Mouse (Mus musculus) MEL (cell line): ENCODE measurements around the gene Kif26b. TPM values are rescaled to one million over a fixed set of nuclear protein-coding genes. Genes with fewer than 3 reads are reported as not detected.
A peak's percentile ranks its signal among the peaks of the same experiment; 100 is the strongest.

Source experiments
- DNase-seq: peaks from one replicate; pipeline ENCODE4 v3.0.0; 2011; ENCODE audit warnings: low read depth, low spot score
- H3K27ac ChIP-seq: 2 replicates; pipeline ENCODE4 v1.5.1; 2012; ENCODE audit warnings: low read depth, mild to moderate bottlenecking, control low read depth, low read length, moderate library complexity; ENCODE audit not compliant: control insufficient read depth
- H3K27me3 ChIP-seq, 2 experiments: fragments of 150-350 bp in 1 of 2; sonication (generic) in 1 of 2; 2 replicates each; pipeline ENCODE4 v1.6.1; 2012; ENCODE audit warnings: low read length in 2 of 2, mild to moderate bottlenecking in 2 of 2, improper control_type of control experiment in 1 of 2, moderate library complexity in 1 of 2; ENCODE audit not compliant: insufficient read depth in 2 of 2, control insufficient read depth in 1 of 2
- H3K36me3 ChIP-seq, 2 experiments: 2 replicates each; pipeline ENCODE4 v1.6.1; 2012 to 2014; ENCODE audit warnings: low read length in 2 of 2, improper control_type of control experiment in 1 of 2, inconsistent platforms in 1 of 2, mild to moderate bottlenecking in 1 of 2; ENCODE audit not compliant: insufficient read depth in 2 of 2, control insufficient read depth in 1 of 2
- H3K4me1 ChIP-seq, 2 experiments: fragments of 150-350 bp in 1 of 2; sonication (generic) in 1 of 2; 2 replicates each; pipeline ENCODE4 v1.6.1; 2012; ENCODE audit warnings: low read length in 2 of 2, improper control_type of control experiment in 1 of 2, mild to moderate bottlenecking in 1 of 2; ENCODE audit not compliant: insufficient read depth in 2 of 2, control insufficient read depth in 1 of 2
- H3K4me3 ChIP-seq, 2 experiments: fragments of 150-350 bp in 1 of 2; sonication (generic) in 1 of 2; 2 replicates each; pipeline ENCODE4 v1.5.1; 2012; ENCODE audit warnings: low read depth in 2 of 2, low read length in 2 of 2, mild to moderate bottlenecking in 2 of 2, moderate library complexity in 2 of 2, control low read depth in 1 of 2, improper control_type of control experiment in 1 of 2; ENCODE audit not compliant: control insufficient read depth in 1 of 2, insufficient read depth in 1 of 2
- H3K79me2 ChIP-seq: 2 replicates; pipeline ENCODE4 v1.6.1; 2012; ENCODE audit warnings: mild to moderate bottlenecking, low read length, moderate library complexity; ENCODE audit not compliant: control insufficient read depth, poor library complexity, insufficient read depth
- H3K9ac ChIP-seq: 2 replicates; pipeline ENCODE4 v1.6.1; 2012; ENCODE audit warnings: low read depth, mild to moderate bottlenecking, control low read depth, low read length, moderate library complexity; ENCODE audit not compliant: control insufficient read depth, poor library complexity, severe bottlenecking
- H3K9me3 ChIP-seq: fragments of 150-350 bp; sonication (generic); replicated peaks from 2 replicates; pipeline ENCODE4 v1.6.1; 2012; ENCODE audit warnings: mild to moderate bottlenecking, low read length, improper control_type of control experiment, moderate library complexity; ENCODE audit not compliant: insufficient read depth
- CTCF ChIP-seq, 3 experiments: IDR thresholded peaks in 2 of 3; conservative IDR thresholded peaks in 1 of 3; 2 replicates each; pipeline ENCODE4 v1.5.1; 2011 to 2012; ENCODE audit warnings: low read length in 3 of 3, low read depth in 2 of 3, mild to moderate bottlenecking in 2 of 3, improper control_type of control experiment in 1 of 3, inconsistent platforms in 1 of 3, mixed read lengths in 1 of 3, moderate library complexity in 1 of 3; ENCODE audit not compliant: control insufficient read depth in 1 of 3, insufficient read depth in 1 of 3, poor library complexity in 1 of 3, severe bottlenecking in 1 of 3
- E2F4 ChIP-seq: IDR thresholded peaks from 2 replicates; pipeline ENCODE4 v1.6.1; 2011; ENCODE audit warnings: low read depth, low read length, improper control_type of control experiment, borderline replicate concordance
- ETS1 ChIP-seq: IDR thresholded peaks from 2 replicates; pipeline ENCODE4 v1.6.1; 2012; ENCODE audit warnings: low read depth, mild to moderate bottlenecking, inconsistent platforms, low read length, improper control_type of control experiment, moderate library complexity
- HCFC1 ChIP-seq: IDR thresholded peaks from 2 replicates; pipeline ENCODE4 v1.6.1; 2012; ENCODE audit warnings: low read depth, mild to moderate bottlenecking, inconsistent platforms, low read length, improper control_type of control experiment, moderate library complexity
- JUND ChIP-seq: IDR thresholded peaks from 2 replicates; pipeline ENCODE4 v1.6.1; 2011; ENCODE audit warnings: low read depth, mild to moderate bottlenecking, improper control_type of control experiment, low read length
- MAFK ChIP-seq: IDR thresholded peaks from 2 replicates; pipeline ENCODE4 v1.6.1; 2011; ENCODE audit warnings: low read depth, mild to moderate bottlenecking, low read length, improper control_type of control experiment, borderline replicate concordance
- MAX ChIP-seq: IDR thresholded peaks from 2 replicates; pipeline ENCODE4 v1.6.1; 2011; ENCODE audit warnings: low read length, improper control_type of control experiment
- MYC ChIP-seq: IDR thresholded peaks from 2 replicates; pipeline ENCODE4 v1.6.1; 2011; ENCODE audit warnings: low read depth, mild to moderate bottlenecking, low read length, improper control_type of control experiment, moderate library complexity
- POLR2A ChIP-seq, 2 experiments: IDR thresholded peaks; 2 replicates each; pipeline ENCODE4 v1.6.1; 2011 to 2012; ENCODE audit warnings: low read length in 2 of 2, mild to moderate bottlenecking in 2 of 2, control low read depth in 1 of 2, improper control_type of control experiment in 1 of 2, low read depth in 1 of 2, moderate library complexity in 1 of 2; ENCODE audit not compliant: control insufficient read depth in 1 of 2, insufficient read depth in 1 of 2, poor library complexity in 1 of 2
- RAD21 ChIP-seq: IDR thresholded peaks from 2 replicates; pipeline ENCODE4 v1.6.1; 2011; ENCODE audit warnings: mild to moderate bottlenecking, low read depth, low read length, improper control_type of control experiment
- RCOR1 ChIP-seq: IDR thresholded peaks from 2 replicates; pipeline ENCODE4 v1.6.1; 2012; ENCODE audit warnings: low read depth, mild to moderate bottlenecking, inconsistent platforms, low read length, improper control_type of control experiment
- ZC3H11A ChIP-seq: IDR thresholded peaks from 2 replicates; pipeline ENCODE4 v1.6.1; 2012; ENCODE audit warnings: low read depth, mild to moderate bottlenecking, inconsistent platforms, low read length, improper control_type of control experiment
- ZKSCAN1 ChIP-seq: IDR thresholded peaks from 2 replicates; pipeline ENCODE4 v1.6.1; 2012; ENCODE audit warnings: low read depth, mild to moderate bottlenecking, inconsistent platforms, low read length, improper control_type of control experiment, moderate library complexity
- ZMIZ1 ChIP-seq: IDR thresholded peaks from 2 replicates; pipeline ENCODE4 v1.6.1; 2012; ENCODE audit warnings: low read depth, mild to moderate bottlenecking, inconsistent platforms, low read length, improper control_type of control experiment, moderate library complexity
- ZNF384 ChIP-seq: IDR thresholded peaks from 2 replicates; pipeline ENCODE4 v1.6.1; 2012; ENCODE audit warnings: low read depth, mild to moderate bottlenecking, inconsistent platforms, low read length, improper control_type of control experiment
- polyA plus RNA-seq, 2 experiments: library from polyadenylated mRNA; stranded (reverse) in 1 of 2; unstranded in 1 of 2; fragments of >175 nt in 1 of 2; fragments of >200 nt in 1 of 2; gene quantifications; 2 replicates each; pipeline versions ENCODE4 v1.2.1 to v1.2.4; 2012; ENCODE audit warnings: low replicate concordance in 2 of 2, low read depth in 1 of 2; ENCODE audit not compliant: insufficient read length in 2 of 2, insufficient read depth in 1 of 2, missing spikeins in 1 of 2
- total RNA-seq: library from RNA; depleted of rRNA; stranded (reverse); fragments of 300-350 nt; gene quantifications from 2 replicates; pipeline ENCODE4 v1.2.3, GENCODE M21; 2012; rRNA removed

Gene Kif26b
- 0.26 and 0.50 TPM in 2 replicates for total RNA-seq
- polyA plus RNA-seq: under 1 TPM in 1 of 2 experiments, not detected in 1; 0.08 TPM

DNA sequence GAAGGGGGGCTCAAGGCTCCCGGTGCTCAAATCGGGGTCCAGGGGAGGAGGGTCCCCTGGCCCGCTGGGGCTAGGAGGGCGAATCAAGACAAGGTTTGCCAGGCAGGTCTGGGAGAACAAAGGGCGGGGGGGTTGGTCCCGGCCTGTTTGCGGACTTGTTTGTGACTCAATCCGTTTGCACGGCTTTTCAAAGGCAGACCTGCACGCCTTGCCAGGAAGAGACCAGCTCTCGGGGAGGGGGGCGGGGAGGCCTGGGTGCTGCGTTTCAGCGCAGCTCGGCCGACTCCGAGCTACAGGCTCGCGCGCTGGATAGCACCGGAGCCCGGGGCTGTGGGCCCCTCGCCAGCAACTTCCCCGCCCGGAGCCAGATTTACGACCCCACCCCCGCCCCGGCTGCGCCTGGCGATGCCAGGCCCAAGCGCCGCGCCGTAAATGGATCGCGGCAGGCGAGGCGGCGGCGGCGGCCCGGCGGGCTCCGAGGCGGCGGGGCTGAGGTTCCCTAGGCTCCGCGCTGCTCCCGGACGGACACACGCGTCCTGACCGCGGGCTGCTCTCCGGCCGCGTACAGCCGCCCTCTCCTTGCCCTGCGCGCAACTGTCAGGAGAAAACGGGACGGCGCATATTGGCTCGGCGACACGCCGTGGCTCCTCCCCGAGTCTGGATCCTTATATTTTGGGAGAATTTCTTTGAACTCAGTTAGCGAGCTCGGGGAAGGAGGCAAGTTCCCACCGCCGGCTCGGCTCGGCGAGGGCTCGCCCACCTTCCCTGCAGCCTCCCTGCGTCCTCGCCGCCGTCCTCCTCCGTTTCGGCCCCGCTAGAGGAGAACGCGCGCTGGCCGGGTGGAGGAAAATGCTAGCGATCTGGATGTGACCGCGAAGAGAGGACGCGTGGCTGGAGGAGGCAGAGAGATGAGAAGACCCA is at the start of gene Kif26b:
Kif26b (plus strand) TSS at position 695 of the 921 bp plus-strand sequence.
- H3K4me3 ChIP-seq: no peak within 1 kb of the TSS
- TF ChIP-seq ZKSCAN1 (no peak), ZNF384 (no peak), CTCF (IDR thresholded peaks at IDR 0.05 in 2 of 3, conservative IDR thresholded peaks at IDR 0.05 in 1 of 3; ENCODE audit: control insufficient read depth in 1 of 3, insufficient read depth in 1 of 3, low read depth in 2 of 3, low read length in 3 of 3, poor library complexity in 1 of 3, severe bottlenecking in 1 of 3) (no peak), POLR2A (IDR thresholded peaks at IDR 0.05; ENCODE audit: control insufficient read depth in 1 of 2, insufficient read depth in 1 of 2, low read depth in 1 of 2, low read length in 2 of 2, poor library complexity in 1 of 2) (no peak), ZC3H11A (no peak), E2F4 (no peak), RAD21 (no peak), ETS1 (no peak), JUND (no peak)
- no peaks in the 10 kb centered on the region for H3K27me3 ChIP-seq
- no peak within 1 kb of the TSS for H3K27ac ChIP-seq
- H3K4me1 ChIP-seq: no peaks in the 10 kb centered on the region
- no peaks in the 10 kb centered on the region for H3K79me2 ChIP-seq
- no peaks in the 10 kb centered on the region for H3K36me3 ChIP-seq
- no peaks in the 10 kb centered on the region for H3K9me3 ChIP-seq
- no peak for DNase-seq
- H3K9ac ChIP-seq: no peak within 1 kb of the TSS

DNA sequence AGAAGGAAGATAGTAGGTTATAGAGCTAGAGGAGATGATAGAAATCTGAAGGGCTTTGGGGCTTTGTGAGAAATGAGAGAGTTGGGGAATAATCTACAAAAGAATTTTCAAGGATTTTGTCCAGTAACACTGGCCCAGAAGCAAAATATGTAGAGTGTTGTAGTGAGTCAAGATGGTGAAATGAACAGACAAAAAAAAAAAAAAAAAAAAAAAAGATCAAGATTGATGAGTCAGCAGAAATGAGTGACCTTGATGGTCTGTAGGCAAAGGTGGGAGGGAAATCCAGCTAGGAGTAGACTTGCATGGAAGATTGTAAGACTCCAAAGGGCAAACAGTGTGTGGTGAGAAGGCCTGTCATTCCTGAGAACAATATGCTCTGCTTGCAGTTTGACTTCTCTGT is 45.1 kb upstream of the Kif26b start:
- Histone ChIP-seq H3K79me2 (no peaks in the 10 kb centered on the region), H3K27me3 (no peaks in the 10 kb centered on the region), H3K36me3 (no peaks in the 10 kb centered on the region)
- TF ChIP-seq MAFK: peak; percentile 95
- TF ChIP-seq POLR2A (IDR thresholded peaks at IDR 0.05; ENCODE audit: control insufficient read depth in 1 of 2, insufficient read depth in 1 of 2, low read depth in 1 of 2, low read length in 2 of 2, poor library complexity in 1 of 2): no peak
- TF ChIP-seq ZNF384: peak; percentile 81
- TF ChIP-seq, all 39 proteins: peak for 2
- Histone ChIP-seq H3K9ac (no peak overlapping the region), H3K4me1 (no peaks in the 10 kb centered on the region), H3K9me3 (no peaks in the 10 kb centered on the region), H3K27ac (no peak overlapping the region), H3K4me3 (no peak overlapping the region)
- DNase-seq: no peak

DNA sequence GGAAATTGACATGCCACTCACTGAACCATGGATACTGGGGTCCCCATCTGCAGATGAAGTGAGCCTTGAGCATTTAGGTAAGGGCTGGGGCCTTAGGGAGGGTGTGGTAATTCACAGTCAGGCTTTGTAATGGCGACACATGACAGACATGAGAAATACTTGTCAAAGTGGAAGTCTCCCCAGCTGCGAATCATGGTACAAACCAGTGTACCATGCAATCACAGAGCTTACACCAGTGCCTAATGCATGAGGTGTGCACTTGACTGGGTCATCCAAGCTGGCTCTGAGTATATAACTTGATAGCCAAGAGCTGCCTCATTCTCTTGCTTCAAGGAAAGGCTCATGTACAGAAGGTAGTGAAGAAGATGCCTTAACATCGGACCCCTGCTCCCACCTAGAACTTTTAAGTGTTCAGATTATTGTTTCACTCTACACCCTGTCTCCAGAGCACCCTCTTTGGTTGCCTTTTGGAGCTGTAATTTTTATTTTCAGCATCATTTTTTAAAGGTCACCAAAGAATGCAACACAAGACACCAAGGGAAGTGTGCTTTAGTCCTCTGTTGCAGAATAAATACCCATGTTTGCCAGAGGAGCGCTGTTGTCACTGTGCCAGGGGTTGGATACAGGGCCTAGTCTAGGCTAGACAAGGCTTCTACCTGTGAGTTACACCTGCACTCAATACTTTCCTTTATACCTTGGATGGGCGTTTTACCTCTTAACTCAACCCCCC is 43.6 kb upstream of the Kif26b start:
- Histone ChIP-seq H3K79me2 (no peaks in the 10 kb centered on the region), H3K9me3 (no peaks in the 10 kb centered on the region), H3K36me3 (no peaks in the 10 kb centered on the region), H3K9ac (no peak overlapping the region), H3K27ac (no peak overlapping the region), H3K4me1 (no peaks in the 10 kb centered on the region), H3K27me3 (no peaks in the 10 kb centered on the region), H3K4me3 (no peak overlapping the region)
- no peak for DNase-seq
- no peak for TF ChIP-seq JUND
- TF ChIP-seq HCFC1: no peak
- no peak for TF ChIP-seq ZMIZ1
- TF ChIP-seq RCOR1: no peak
- TF ChIP-seq MAFK: no peak
- no peak for TF ChIP-seq MYC
- TF ChIP-seq MAX: no peak
- no peak for TF ChIP-seq POLR2A (IDR thresholded peaks at IDR 0.05; ENCODE audit: control insufficient read depth in 1 of 2, insufficient read depth in 1 of 2, low read depth in 1 of 2, low read length in 2 of 2, poor library complexity in 1 of 2)
- TF ChIP-seq, all 39 proteins: peak for 0
